Mouse (Mus musculus) forebrain, postnatal 0 days (tissue): ENCODE results near the gene Gpr157. TPM values are rescaled to one million over a fixed set of nuclear protein-coding genes. Genes with fewer than 3 reads are reported as not detected.

Experiments used
- ATAC-seq: fragments of 200-750 bp; cut with Nextera tagmentation; 2 replicates; pipeline ENCODE4 v1.8.0; 2017; ENCODE audit warnings: mild to moderate bottlenecking, moderate library complexity
- DNase-seq: peaks from one replicate; pipeline ENCODE4 v3.0.0-alpha.2; 2015
- H3K27ac ChIP-seq: fragments of 300-500 bp; sonication (generic); 2 replicates; pipeline ENCODE4 v1.5.1; 2014; ENCODE audit warnings: low read depth, mild to moderate bottlenecking, antibody characterized with exemption, low read length, moderate library complexity, mixed read lengths
- H3K27me3 ChIP-seq: fragments of 300-500 bp; sonication (generic); 2 replicates; pipeline ENCODE4 v1.6.1; 2014; ENCODE audit warnings: mild to moderate bottlenecking, low read length, mixed read lengths; ENCODE audit not compliant: insufficient read depth
- H3K36me3 ChIP-seq: fragments of 300-500 bp; sonication (generic); 2 replicates; pipeline ENCODE4 v1.6.1; 2014; ENCODE audit warnings: mild to moderate bottlenecking, moderate library complexity; ENCODE audit not compliant: insufficient read depth
- H3K4me1 ChIP-seq: fragments of 300-500 bp; sonication (generic); 2 replicates; pipeline ENCODE4 v1.6.1; 2014; ENCODE audit warnings: antibody characterized with exemption; ENCODE audit not compliant: insufficient read depth
- H3K4me2 ChIP-seq: fragments of 300-500 bp; sonication (generic); 2 replicates; pipeline ENCODE4 v1.6.1; 2014; ENCODE audit warnings: low read depth, mild to moderate bottlenecking, moderate library complexity
- H3K4me3 ChIP-seq: fragments of 300-500 bp; sonication (generic); 2 replicates; pipeline ENCODE4 v1.5.1; 2014; ENCODE audit warnings: low read depth, low read length, mixed read lengths
- H3K9ac ChIP-seq: fragments of 300-500 bp; sonication (generic); 2 replicates; pipeline ENCODE4 v1.6.1; 2014; ENCODE audit warnings: mild to moderate bottlenecking
- H3K9me3 ChIP-seq: fragments of 300-500 bp; sonication (generic); 2 replicates; pipeline ENCODE4 v1.6.1; 2016; ENCODE audit warnings: low read length
- CTCF ChIP-seq: sonication (generic); IDR thresholded peaks from 2 replicates; pipeline ENCODE4 v1.5.1; 2016; ENCODE audit warnings: antibody characterized with exemption, control low read depth, low read depth
- WGBS: fragments of 180-500 bp; shearing (Covaris S2); extraction: QIAGEN DNeasy Blood & Tissue Kit; methylation state at CpG from one replicate; pipeline ENCODE4 v1.1.7; 2014; 5-methylcytosine and 5-hydroxymethylcytosine counted together
- polyA plus RNA-seq: library from polyadenylated mRNA; unstranded; fragments of >200 nt; fragmentation: Nextera tagmentation; extraction: Ambion mirVana; gene quantifications from 2 replicates; pipeline ENCODE4 v1.2.1, GENCODE M21; 2015
- total RNA-seq: library from RNA; depleted of rRNA; stranded (reverse); fragments of >200 nt; gene quantifications from 2 replicates; pipeline ENCODE4 v1.2.3, GENCODE M21; 2014

Gpr157 gene
- total and polyA plus RNA-seq, 2 experiments from 2014 or later: 0.31 to 1.8 TPM

GRCm38 (mm10) chr4:150106637-150107036 lies 19.5 kb downstream of the Gpr157 start:
- WGBS: 83% methylated on average over 5 of the region's 5 CpGs
- no peak overlapping the region for H3K4me2 ChIP-seq
- H3K36me3 ChIP-seq: no peaks in the 10 kb centered on the region
- H3K4me3 ChIP-seq: no peak overlapping the region
- ATAC-seq (no peak), DNase-seq (no peak)
- no peaks in the 10 kb centered on the region for H3K27me3 ChIP-seq
- TF ChIP-seq CTCF: no peak
- H3K27ac ChIP-seq: no peak overlapping the region
- H3K4me1 ChIP-seq: no peaks in the 10 kb centered on the region
- H3K9ac ChIP-seq: no peak overlapping the region
- no peaks in the 10 kb centered on the region for H3K9me3 ChIP-seq

- Histone ChIP-seq H3K27me3 (no peaks in the 10 kb centered on the region), H3K4me1 (no peaks in the 10 kb centered on the region), H3K4me2 (no peak overlapping the region), H3K27ac (no peak overlapping the region), H3K9ac (no peak overlapping the region), H3K4me3 (no peak overlapping the region), H3K9me3 (no peaks in the 10 kb centered on the region), H3K36me3 (no peaks in the 10 kb centered on the region)
- ATAC-seq (peak; percentile 48), DNase-seq (peak; percentile 32)
- WGBS: 44% methylated on average over 3 of the region's 3 CpGs
- no peak for TF ChIP-seq CTCF
Observed at GRCm38 (mm10) chr4:150109636-150110035, 22.5 kb downstream of the Gpr157 start.

- no peak overlapping the region for H3K27ac ChIP-seq
- no peaks in the 10 kb centered on the region for H3K27me3 ChIP-seq
- H3K4me1 ChIP-seq: no peaks in the 10 kb centered on the region
- no peak overlapping the region for H3K4me2 ChIP-seq
- H3K4me3 ChIP-seq: no peak overlapping the region
- H3K36me3 ChIP-seq: no peaks in the 10 kb centered on the region
- whole genome bisulfite sequencing: 58% methylated on average over 9 of the region's 9 CpGs
- H3K9me3 ChIP-seq: no peaks in the 10 kb centered on the region
- TF ChIP-seq CTCF: no peak
- ATAC-seq (no peak), DNase-seq (no peak)
- H3K9ac ChIP-seq: no peak overlapping the region
Observed at GRCm38 (mm10) chr4:150110373-150110772, 23.2 kb downstream of the Gpr157 start.

GRCm38 (mm10) chr4:150112867-150113266 lies 25.7 kb downstream of the Gpr157 start:
- TF ChIP-seq CTCF: peak; percentile 73
- ATAC-seq (peak; percentile 54; the same call in 1 of the 2 replicates), DNase-seq (peak; percentile 61)
- no peaks in the 10 kb centered on the region for H3K4me1 ChIP-seq
- WGBS: 6% methylated on average over 15 of the region's 15 CpGs
- no peaks in the 10 kb centered on the region for H3K36me3 ChIP-seq
- peak overlapping the region; percentile 13; the same call in 1 of the 2 replicates for H3K4me2 ChIP-seq
- H3K4me3 ChIP-seq: no peak overlapping the region
- H3K27me3 ChIP-seq: no peaks in the 10 kb centered on the region
- no peak overlapping the region for H3K27ac ChIP-seq
- no peak overlapping the region for H3K9ac ChIP-seq
- H3K9me3 ChIP-seq: no peaks in the 10 kb centered on the region

GRCm38 (mm10) chr4:150114505-150115061 lies 27.4 kb downstream of the Gpr157 start:
- Histone ChIP-seq H3K4me2 (no peak overlapping the region), H3K9ac (no peak overlapping the region), H3K9me3 (no peaks in the 10 kb centered on the region), H3K36me3 (no peaks in the 10 kb centered on the region), H3K4me3 (no peak overlapping the region), H3K27ac (no peak overlapping the region), H3K4me1 (no peaks in the 10 kb centered on the region), H3K27me3 (no peaks in the 10 kb centered on the region)
- 92% methylated on average over 26 of the region's 26 CpGs for WGBS
- TF ChIP-seq CTCF: no peak
- DNase-seq (no peak), ATAC-seq (no peak)

GRCm38 (mm10) chr4:150117311-150117710 lies 30.1 kb downstream of the Gpr157 start:
- no peak overlapping the region for H3K4me3 ChIP-seq
- ATAC-seq: peak; percentile 62; the same call in 1 of the 2 replicates
- no peak overlapping the region for H3K27ac ChIP-seq
- no peak overlapping the region for H3K4me2 ChIP-seq
- TF ChIP-seq CTCF: peak; percentile 45
- H3K4me1 ChIP-seq: no peaks in the 10 kb centered on the region
- no peaks in the 10 kb centered on the region for H3K27me3 ChIP-seq
- no peak overlapping the region for H3K9ac ChIP-seq
- peak; percentile 29 for DNase-seq
- H3K9me3 ChIP-seq: no peaks in the 10 kb centered on the region
- WGBS: 43% methylated on average over 5 of the region's 5 CpGs
- no peaks in the 10 kb centered on the region for H3K36me3 ChIP-seq

GRCm38 (mm10) chr4:150118163-150118562 lies 31.0 kb downstream of the Gpr157 start:
- WGBS: 71% methylated on average over 6 of the region's 6 CpGs
- TF ChIP-seq CTCF: no peak
- no peak overlapping the region for H3K27ac ChIP-seq

More at GRCm38 (mm10) chr4:150118163-150118562, 31.0 kb downstream of the Gpr157 start:
- H3K9ac ChIP-seq: no peak overlapping the region
- H3K27me3 ChIP-seq: no peaks in the 10 kb centered on the region
- ATAC-seq (no peak), DNase-seq (no peak)
- no peaks in the 10 kb centered on the region for H3K4me1 ChIP-seq
- no peak overlapping the region for H3K4me3 ChIP-seq
- H3K36me3 ChIP-seq: no peaks in the 10 kb centered on the region
- no peaks in the 10 kb centered on the region for H3K9me3 ChIP-seq
- no peak overlapping the region for H3K4me2 ChIP-seq
